Mouse (Mus musculus) limb, embryonic 14.5 days (tissue): ENCODE results near the gene Fbxo7. TPM values are rescaled to one million over a fixed set of nuclear protein-coding genes. Genes with fewer than 3 reads are reported as not detected.
A peak's percentile ranks its signal among the peaks of the same experiment; 100 is the strongest.

Source experiments
- ATAC-seq: fragments of 200-750 bp; cut with Nextera tagmentation; 2 replicates; pipeline ENCODE4 v1.8.0; 2017; ENCODE audit warnings: low read depth, moderate number of reproducible peaks, moderate TSS enrichment; ENCODE audit not compliant: low FRiP score
- DNase-seq: peaks from one replicate; pipeline ENCODE4 v3.0.0-alpha.2; 2015; ENCODE audit warnings: low spot score
- H3K27ac ChIP-seq: fragments of 300-500 bp; sonication (generic); replicated peaks from 2 replicates; pipeline ENCODE4 v1.5.1; 2014; ENCODE audit warnings: low read depth, mild to moderate bottlenecking, low read length, moderate library complexity, mixed read lengths
- H3K27me3 ChIP-seq: fragments of 300-500 bp; sonication (generic); 2 replicates; pipeline ENCODE4 v1.6.1; 2014; ENCODE audit warnings: low read length, mixed read lengths; ENCODE audit not compliant: control insufficient read depth, insufficient read depth
- H3K36me3 ChIP-seq: fragments of 300-500 bp; sonication (generic); 2 replicates; pipeline ENCODE4 v1.6.1; 2014; ENCODE audit warnings: mild to moderate bottlenecking, low read length, moderate library complexity, mixed read lengths; ENCODE audit not compliant: control insufficient read depth, insufficient read depth
- H3K4me1 ChIP-seq: fragments of 300-500 bp; sonication (generic); 2 replicates; pipeline ENCODE4 v1.6.1; 2014; ENCODE audit warnings: antibody characterized with exemption, low read length, mixed read lengths; ENCODE audit not compliant: control insufficient read depth, insufficient read depth
- H3K4me2 ChIP-seq: fragments of 300-500 bp; sonication (generic); replicated peaks from 2 replicates; pipeline ENCODE4 v1.6.1; 2014; ENCODE audit warnings: low read depth, mild to moderate bottlenecking, low read length, moderate library complexity; ENCODE audit not compliant: severe bottlenecking
- H3K4me3 ChIP-seq: fragments of 300-500 bp; sonication (generic); replicated peaks from 2 replicates; pipeline ENCODE4 v1.5.1; 2014; ENCODE audit warnings: low read length
- H3K9ac ChIP-seq: fragments of 300-500 bp; sonication (generic); 2 replicates; pipeline ENCODE4 v1.6.1; 2014; ENCODE audit warnings: mild to moderate bottlenecking, low read depth, low read length, moderate library complexity; ENCODE audit not compliant: severe bottlenecking
- H3K9me3 ChIP-seq: fragments of 300-500 bp; sonication (generic); 2 replicates; pipeline ENCODE4 v1.6.1; 2016; ENCODE audit warnings: low read length; ENCODE audit not compliant: control insufficient read depth
- POLR2A ChIP-seq: fragments of 200-500 bp; IDR thresholded peaks from 2 replicates; pipeline ENCODE4 v1.8.0; 2012; ENCODE audit warnings: inconsistent platforms, mild to moderate bottlenecking, moderate library complexity, borderline replicate concordance; ENCODE audit not compliant: insufficient read depth, insufficient read length; ENCODE audit errors: extremely low read depth
- WGBS: fragments of 180-500 bp; shearing (Covaris S2); extraction: QIAGEN DNeasy Blood & Tissue Kit; methylation state at CpG from one replicate; pipeline ENCODE4 v1.1.7; 2014; 5-methylcytosine and 5-hydroxymethylcytosine counted together
- polyA plus RNA-seq, 2 experiments: library from polyadenylated mRNA; depleted of rRNA in 1 of 2; stranded (reverse) in 1 of 2; unstranded in 1 of 2; fragments of >200 nt; fragmentation: Nextera tagmentation in 1 of 2; extraction: Ambion mirVana in 1 of 2; gene quantifications; 2 replicates each; pipeline versions ENCODE4 v1.2.1 to v1.2.3; 2012 to 2014

The Fbxo7 gene
- 33.7 and 41.9 TPM in 2 replicates for polyA plus RNA-seq (2012; rRNA removed)
- polyA plus RNA-seq (2014; fragmentation: Nextera tagmentation; extraction: Ambion mirVana), result 31.2 and 32.4 TPM in 2 replicates

GRCm38 (mm10) chr10:86021749-86022473 lies at the start of gene Fbxo7:
Gene Fbxo7 (plus strand): TSS chr10:86021972.
- H3K4me1 ChIP-seq, result no peaks in the 10 kb centered on the region
- no peaks in the 10 kb centered on the region for H3K9me3 ChIP-seq
- H3K27ac ChIP-seq, result peak within 1 kb of the TSS; percentile 88
- 3% methylated on average over 69 of the region's 82 CpGs for WGBS
- 0 out of 2 replicates have a peak, but pooled peaks have one; percentile 30 for TF ChIP-seq POLR2A
- H3K9ac ChIP-seq, result peak within 1 kb of the TSS; percentile 87
- H3K4me3 ChIP-seq, result peak within 1 kb of the TSS; percentile 91
- ATAC-seq (peak; percentile 94), DNase-seq (peak; percentile 92)
- H3K4me2 ChIP-seq, result peak within 1 kb of the TSS; percentile 72
- no peaks in the 10 kb centered on the region for H3K36me3 ChIP-seq
- no peaks in the 10 kb centered on the region for H3K27me3 ChIP-seq

GRCm38 (mm10) chr10:85972915-85973314 lies 48.9 kb upstream of the Fbxo7 start:
- Histone ChIP-seq H3K27me3 (no peaks in the 10 kb centered on the region), H3K4me3 (no peak overlapping the region), H3K4me1 (no peaks in the 10 kb centered on the region), H3K36me3 (no peaks in the 10 kb centered on the region), H3K9ac (no peak overlapping the region), H3K27ac (0 out of 2 replicates have a peak overlapping the region, but pooled peaks have one; percentile 26), H3K4me2 (no peak overlapping the region), H3K9me3 (0 out of 2 replicates have a peak, but pooled peaks cover 4% of the 10 kb centered on the region)
- DNase-seq (peak; percentile 46), ATAC-seq (no peak)
- TF ChIP-seq POLR2A, result no peak
- 76% methylated on average over 4 of the region's 4 CpGs for WGBS

- Histone ChIP-seq H3K9ac (no peak overlapping the region), H3K4me1 (no peaks in the 10 kb centered on the region), H3K27me3 (no peaks in the 10 kb centered on the region), H3K36me3 (no peaks in the 10 kb centered on the region), H3K9me3 (no peaks in the 10 kb centered on the region), H3K4me3 (no peak overlapping the region), H3K4me2 (no peak overlapping the region), H3K27ac (no peak overlapping the region)
- ATAC-seq (no peak), DNase-seq (no peak)
- TF ChIP-seq POLR2A, result no peak
- 68% methylated on average over 6 of the region's 6 CpGs for WGBS
Observed at GRCm38 (mm10) chr10:85989412-85990115, 32.2 kb upstream of the Fbxo7 start.

GRCm38 (mm10) chr10:85992412-85992811 lies 29.4 kb upstream of the Fbxo7 start:
- Histone ChIP-seq H3K36me3 (no peaks in the 10 kb centered on the region), H3K4me3 (no peak overlapping the region), H3K27me3 (no peaks in the 10 kb centered on the region), H3K27ac (no peak overlapping the region), H3K4me1 (no peaks in the 10 kb centered on the region), H3K4me2 (no peak overlapping the region), H3K9me3 (no peaks in the 10 kb centered on the region), H3K9ac (no peak overlapping the region)
- ATAC-seq (no peak), DNase-seq (no peak)
- TF ChIP-seq POLR2A, result no peak
- WGBS, result 87% methylated on average over 4 of the region's 4 CpGs

- H3K9ac ChIP-seq, result no peak overlapping the region
- no peaks in the 10 kb centered on the region for H3K27me3 ChIP-seq
- WGBS, result 75% methylated on average over 9 of the region's 9 CpGs
- no peak for TF ChIP-seq POLR2A
- no peak overlapping the region for H3K4me2 ChIP-seq
- DNase-seq, result no peak
- no peaks in the 10 kb centered on the region for H3K36me3 ChIP-seq
- no peak for ATAC-seq
- no peak overlapping the region for H3K27ac ChIP-seq
- H3K9me3 ChIP-seq, result no peaks in the 10 kb centered on the region
- no peak overlapping the region for H3K4me3 ChIP-seq
- H3K4me1 ChIP-seq, result no peaks in the 10 kb centered on the region
Observed at GRCm38 (mm10) chr10:85993836-85994235, 27.9 kb upstream of the Fbxo7 start.
